Mouse (Mus musculus) stomach, embryonic 15.5 days (tissue): Measurements from ENCODE around the gene Msi2. TPM values are rescaled to one million over a fixed set of nuclear protein-coding genes. Genes with fewer than 3 reads are reported as not detected.

Source experiments
- ATAC-seq: fragments of 200-750 bp; cut with Nextera tagmentation; 2 replicates; pipeline ENCODE4 v1.8.0; 2017; ENCODE audit warnings: low read depth, moderate number of reproducible peaks, moderate TSS enrichment; ENCODE audit not compliant: insufficient read depth, low FRiP score
- H3K27ac ChIP-seq: fragments of 300-500 bp; sonication (generic); 2 replicates; pipeline ENCODE4 v1.5.1; 2015; ENCODE audit warnings: mild to moderate bottlenecking, inconsistent platforms
- H3K27me3 ChIP-seq: fragments of 300-500 bp; sonication (generic); replicated peaks from 2 replicates; pipeline ENCODE4 v1.6.1; 2015; ENCODE audit warnings: inconsistent platforms
- H3K36me3 ChIP-seq: fragments of 300-500 bp; sonication (generic); 2 replicates; pipeline ENCODE4 v1.6.1; 2015; ENCODE audit warnings: inconsistent platforms
- H3K4me1 ChIP-seq: fragments of 300-500 bp; sonication (generic); 2 replicates; pipeline ENCODE4 v1.6.1; 2015; ENCODE audit warnings: inconsistent platforms
- H3K4me2 ChIP-seq: fragments of 300-500 bp; sonication (generic); 2 replicates; pipeline ENCODE4 v1.6.1; 2015; ENCODE audit warnings: mild to moderate bottlenecking, inconsistent platforms
- H3K4me3 ChIP-seq: fragments of 300-500 bp; sonication (generic); replicated peaks from 2 replicates; pipeline ENCODE4 v1.5.1; 2015; ENCODE audit warnings: inconsistent platforms
- H3K9ac ChIP-seq: fragments of 300-500 bp; sonication (generic); 2 replicates; pipeline ENCODE4 v1.6.1; 2015; ENCODE audit warnings: inconsistent platforms
- H3K9me3 ChIP-seq: fragments of 300-500 bp; sonication (generic); 2 replicates; pipeline ENCODE4 v1.6.1; 2016; ENCODE audit warnings: inconsistent platforms
- WGBS: fragments of 180-500 bp; shearing (Covaris S2); methylation state at CpG from one replicate; pipeline ENCODE4 v1.1.7; 2015; 5-methylcytosine and 5-hydroxymethylcytosine counted together
- polyA plus RNA-seq: library from polyadenylated mRNA; unstranded; fragments of >200 nt; fragmentation: Nextera tagmentation; extraction: Ambion mirVana; gene quantifications from 2 replicates; pipeline ENCODE4 v1.2.1, GENCODE M21; 2015

Msi2 gene
- polyA plus RNA-seq, 1 experiment from 2014 or later = 13.7 TPM

GRCm38 (mm10) chr11:88720261-88721143 lies 2.2 kb upstream of the Msi2 start:
- peaks cover 17% of the 10 kb centered on the region for H3K4me1 ChIP-seq
- H3K9ac ChIP-seq = no peak overlapping the region
- no peaks in the 10 kb centered on the region for H3K27me3 ChIP-seq
- no peak overlapping the region for H3K4me2 ChIP-seq
- no peak overlapping the region for H3K4me3 ChIP-seq
- no peak overlapping the region for H3K27ac ChIP-seq
- H3K36me3 ChIP-seq = no peaks in the 10 kb centered on the region
- H3K9me3 ChIP-seq = no peaks in the 10 kb centered on the region
- ATAC-seq = no peak
- WGBS = 71% methylated on average over 13 of the region's 13 CpGs

- Histone ChIP-seq H3K4me1 (peaks cover 25% of the 10 kb centered on the region), H3K9me3 (no peaks in the 10 kb centered on the region), H3K27ac (no peak overlapping the region), H3K4me3 (no peak overlapping the region), H3K4me2 (peak overlapping the region; percentile 92; the same call in 1 of the 2 replicates), H3K9ac (no peak overlapping the region), H3K36me3 (no peaks in the 10 kb centered on the region), H3K27me3 (no peaks in the 10 kb centered on the region)
- no peak for ATAC-seq
- WGBS = 67% methylated on average over 3 of the region's 3 CpGs
These were observed 1.3 kb upstream of the Msi2 start for GRCm38 (mm10) chr11:88719601-88720000.

GRCm38 (mm10) chr11:88718766-88719595 lies 668 bp upstream of the Msi2 start:
- Histone ChIP-seq H3K9me3 (no peaks in the 10 kb centered on the region), H3K4me2 (peak overlapping the region; percentile 92), H3K36me3 (no peaks in the 10 kb centered on the region), H3K4me1 (peaks cover 25% of the 10 kb centered on the region), H3K27me3 (no peaks in the 10 kb centered on the region), H3K4me3 (peak overlapping the region; percentile 93), H3K9ac (peak overlapping the region; percentile 82), H3K27ac (peak overlapping the region; percentile 86)
- 7% methylated on average over 38 of the region's 38 CpGs for WGBS
- ATAC-seq = peak; percentile 52

- Histone ChIP-seq H3K4me1 (peaks cover 25% of the 10 kb centered on the region), H3K4me3 (peak overlapping the region; percentile 93), H3K36me3 (no peaks in the 10 kb centered on the region), H3K4me2 (peak overlapping the region; percentile 84), H3K27ac (peak overlapping the region; percentile 89), H3K9me3 (no peaks in the 10 kb centered on the region), H3K9ac (peak overlapping the region; percentile 91), H3K27me3 (no peaks in the 10 kb centered on the region)
- peak; percentile 56 for ATAC-seq
- 0% methylated on average over 17 of the region's 38 CpGs for WGBS
These were observed 666 bp downstream of the Msi2 start for GRCm38 (mm10) chr11:88717644-88718049.

- peaks cover 2% of the 10 kb centered on the region; the same call in 1 of the 2 replicates for H3K36me3 ChIP-seq
- WGBS = 1% methylated on average over 19 of the region's 19 CpGs
- H3K9me3 ChIP-seq = no peaks in the 10 kb centered on the region
- peak overlapping the region; percentile 84 for H3K4me2 ChIP-seq
- no peaks in the 10 kb centered on the region for H3K27me3 ChIP-seq
- peak overlapping the region; percentile 91 for H3K9ac ChIP-seq
- H3K27ac ChIP-seq = peak overlapping the region; percentile 89
- H3K4me1 ChIP-seq = peaks cover 25% of the 10 kb centered on the region
- H3K4me3 ChIP-seq = peak overlapping the region; percentile 93
- no peak for ATAC-seq
These were observed 1.2 kb downstream of the Msi2 start for GRCm38 (mm10) chr11:88717016-88717643.

DNA sequence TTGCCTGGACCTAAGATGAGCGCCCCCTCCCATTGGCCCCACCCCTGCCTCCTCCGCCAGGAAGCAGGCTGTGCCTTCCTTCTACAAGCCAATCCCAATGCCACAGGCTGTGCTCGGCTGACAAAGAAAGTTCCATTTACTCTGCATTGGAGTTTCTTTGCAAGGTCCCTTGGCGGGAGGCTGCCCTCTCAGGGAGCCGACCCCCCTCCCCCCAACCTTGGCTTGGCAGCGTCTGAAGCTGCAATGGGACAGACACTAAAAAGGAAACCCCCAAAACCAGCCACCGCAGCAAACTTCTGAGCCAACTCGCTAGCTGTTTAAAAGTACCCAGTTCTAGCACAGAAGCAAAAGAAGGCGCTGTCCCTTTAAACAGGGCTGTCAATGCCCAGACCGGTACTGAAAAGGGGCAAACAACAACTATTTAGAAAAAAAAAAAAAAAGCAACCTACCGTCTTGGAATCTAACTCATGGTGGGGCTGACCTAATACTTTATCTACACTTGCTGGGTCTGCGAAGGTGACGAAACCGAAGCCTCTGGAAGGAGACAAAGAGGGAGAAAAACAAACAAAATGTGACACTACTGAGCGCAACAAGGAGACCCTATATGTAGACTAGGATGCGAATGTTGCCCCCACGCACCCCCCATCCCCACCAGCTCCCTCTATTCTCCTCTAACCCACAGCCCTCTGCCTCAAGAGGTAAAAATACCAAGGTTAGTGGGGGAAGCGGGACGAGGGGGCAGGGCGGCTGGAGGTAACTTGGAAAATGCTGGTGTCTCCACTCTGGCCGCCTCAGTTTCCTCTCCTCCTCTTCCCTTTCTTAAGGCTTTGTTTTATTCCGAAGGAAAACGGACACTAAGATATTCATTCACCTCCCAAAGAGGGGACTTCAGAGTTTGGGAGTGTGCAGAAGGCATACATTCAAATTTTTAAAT lies 2.0 kb downstream of the Msi2 start:
- peaks cover 9% of the 10 kb centered on the region for H3K36me3 ChIP-seq
- H3K4me1 ChIP-seq = peaks cover 24% of the 10 kb centered on the region

GRCm38 (mm10) chr11:88715299-88715698 lies 3.0 kb downstream of the Msi2 start:
- peaks cover 11% of the 10 kb centered on the region for H3K36me3 ChIP-seq
- peak overlapping the region; percentile 84 for H3K4me2 ChIP-seq
- H3K9ac ChIP-seq = no peak overlapping the region
- H3K4me1 ChIP-seq = peaks cover 19% of the 10 kb centered on the region
- H3K27me3 ChIP-seq = no peaks in the 10 kb centered on the region
- H3K9me3 ChIP-seq = no peaks in the 10 kb centered on the region
- no peak overlapping the region for H3K27ac ChIP-seq
- no peak for ATAC-seq
- 44% methylated on average over 7 of the region's 7 CpGs for WGBS
- peak overlapping the region; percentile 93; the same call in 1 of the 2 replicates for H3K4me3 ChIP-seq

More for the DNA sequence above, 2.0 kb downstream of the Msi2 start:
- no peaks in the 10 kb centered on the region for H3K9me3 ChIP-seq
- H3K27ac ChIP-seq = peak overlapping the region; percentile 89
- no peak for ATAC-seq
- H3K4me3 ChIP-seq = peak overlapping the region; percentile 93
- H3K4me2 ChIP-seq = peak overlapping the region; percentile 84
- peak overlapping the region; percentile 30; the same call in 1 of the 2 replicates for H3K9ac ChIP-seq
- no peaks in the 10 kb centered on the region for H3K27me3 ChIP-seq
- 4% methylated on average over 23 of the region's 23 CpGs for WGBS

DNA sequence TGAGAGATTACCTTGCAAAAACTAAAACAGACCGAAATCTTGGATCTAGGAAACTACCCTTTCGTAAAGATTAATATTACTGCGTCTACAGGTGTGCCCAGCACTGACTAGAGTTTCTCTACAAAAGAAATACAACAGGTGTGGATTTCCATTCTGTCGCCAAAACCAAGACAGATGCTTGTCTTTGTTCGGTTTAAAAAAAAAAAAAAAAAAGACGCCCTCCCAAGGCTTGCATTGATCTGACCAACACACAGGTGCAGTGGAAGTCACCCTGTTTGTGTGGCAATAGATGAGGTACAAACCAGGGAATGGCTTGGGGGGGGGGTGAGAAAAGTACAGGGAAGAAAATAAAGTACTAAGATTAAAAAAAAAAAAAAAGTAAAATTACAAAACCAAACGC lies 4.2 kb downstream of the Msi2 start:
- 68% methylated on average over 7 of the region's 7 CpGs for WGBS
- ATAC-seq = no peak
- peaks cover 19% of the 10 kb centered on the region for H3K4me1 ChIP-seq
- H3K9ac ChIP-seq = no peak overlapping the region
- H3K4me3 ChIP-seq = no peak overlapping the region
- peaks cover 19% of the 10 kb centered on the region for H3K36me3 ChIP-seq
- H3K4me2 ChIP-seq = no peak overlapping the region
- H3K9me3 ChIP-seq = no peaks in the 10 kb centered on the region
- H3K27me3 ChIP-seq = no peaks in the 10 kb centered on the region
- H3K27ac ChIP-seq = no peak overlapping the region

DNA sequence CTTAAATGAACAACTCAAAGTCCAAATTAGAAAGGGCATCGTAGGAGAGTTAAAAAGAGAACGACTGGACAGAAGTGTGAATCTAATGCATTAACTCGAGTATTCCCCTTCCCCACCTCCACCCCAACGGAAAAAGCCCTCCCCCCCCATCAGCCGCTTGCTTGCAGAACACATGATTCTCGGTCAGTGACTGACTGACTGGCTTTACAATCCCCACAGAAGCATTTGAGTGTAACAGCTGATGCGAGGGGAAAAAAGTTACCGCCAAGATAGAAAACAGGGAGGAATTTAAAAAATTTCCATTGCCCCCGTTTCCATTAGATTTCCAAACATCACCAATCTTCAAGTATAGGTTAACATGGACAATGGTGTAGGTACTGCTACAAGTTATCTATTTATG lies 4.8 kb downstream of the Msi2 start:
- 58% methylated on average over 9 of the region's 9 CpGs for WGBS
- no peak overlapping the region for H3K4me3 ChIP-seq
- H3K4me2 ChIP-seq = no peak overlapping the region
- H3K27ac ChIP-seq = no peak overlapping the region
- H3K4me1 ChIP-seq = peaks cover 19% of the 10 kb centered on the region
- no peak for ATAC-seq
- peaks cover 19% of the 10 kb centered on the region for H3K36me3 ChIP-seq
- H3K27me3 ChIP-seq = no peaks in the 10 kb centered on the region
- H3K9me3 ChIP-seq = no peaks in the 10 kb centered on the region
- H3K9ac ChIP-seq = no peak overlapping the region

DNA sequence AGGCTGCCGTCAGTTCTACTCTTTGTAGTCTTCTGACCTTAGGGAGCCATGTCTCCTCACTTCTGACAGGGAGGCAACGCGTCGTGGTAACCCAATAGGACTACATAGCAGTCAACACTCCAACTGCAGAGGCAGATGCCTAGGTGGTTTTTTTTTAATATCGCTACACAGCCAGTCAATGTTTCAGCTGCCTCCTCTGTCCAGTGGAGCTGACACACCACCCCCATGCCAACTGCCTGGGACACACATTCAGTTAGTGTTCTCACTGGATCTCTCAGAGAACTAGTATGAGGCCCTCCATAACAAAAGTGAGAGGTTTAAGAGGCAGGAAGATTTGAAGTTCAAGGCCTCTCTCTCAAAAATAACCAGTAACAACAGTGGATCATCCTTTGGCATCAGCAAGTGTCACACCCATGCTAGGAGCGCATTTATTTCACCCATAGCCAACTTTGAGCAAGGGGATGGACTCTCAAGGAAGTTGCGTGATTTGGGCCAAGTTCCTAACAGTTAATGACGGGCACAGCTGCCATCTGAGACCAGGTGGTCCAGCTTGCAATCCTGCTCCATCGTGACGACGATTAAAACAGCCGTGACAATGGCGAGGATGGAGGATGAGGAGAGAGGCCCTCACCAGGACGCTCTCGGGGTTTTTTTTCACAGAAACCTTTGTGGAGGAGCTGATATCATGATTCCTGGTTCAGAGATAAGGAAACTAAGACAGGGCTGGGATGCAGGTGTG lies 8.3 kb downstream of the Msi2 start:
- Histone ChIP-seq H3K4me1 (peaks cover 6% of the 10 kb centered on the region), H3K4me3 (no peak overlapping the region), H3K27ac (no peak overlapping the region), H3K9ac (no peak overlapping the region), H3K4me2 (no peak overlapping the region), H3K27me3 (no peaks in the 10 kb centered on the region), H3K9me3 (no peaks in the 10 kb centered on the region), H3K36me3 (peaks cover 24% of the 10 kb centered on the region)
- no peak for ATAC-seq
- 84% methylated on average over 15 of the region's 15 CpGs for WGBS
